ENCODE assay signal across 8 mouse cellular contexts in the genomic region with DNA sequence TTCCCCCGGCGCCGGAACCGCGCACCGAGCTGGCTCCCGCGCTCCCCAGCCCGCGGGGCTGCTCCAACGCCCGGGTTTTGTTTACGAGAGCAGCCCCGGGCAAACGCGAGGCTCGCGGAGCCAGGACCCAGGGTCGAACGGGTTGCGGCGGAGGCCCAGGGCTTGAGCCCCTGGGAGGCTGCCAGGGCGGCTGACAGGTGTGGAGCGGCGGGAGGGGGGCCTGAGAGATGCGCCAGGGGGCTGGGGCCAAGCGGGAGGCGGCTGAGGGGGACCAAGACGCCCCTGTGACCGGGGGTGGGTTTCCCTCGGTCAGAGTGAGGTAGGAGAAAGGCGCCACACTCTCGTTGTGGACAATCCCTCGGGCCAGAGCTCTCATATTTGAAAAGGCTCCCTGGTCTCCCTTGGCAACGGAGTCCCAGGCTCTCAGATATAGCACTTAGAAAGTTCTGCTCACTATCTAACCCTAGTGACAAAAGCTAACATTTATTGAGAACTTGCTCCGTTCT. TPM values are rescaled to one million over a fixed set of nuclear protein-coding genes. Genes with fewer than 3 reads are reported as not detected.
DNase-seq lines count a peak whose midpoint lies in the region; ATAC-seq and TF ChIP-seq lines count a peak whose summit lies in the region.

No protein-coding gene starts in this region.

- H3K9me3 ChIP-seq in kidney, embryonic 15.5 days (replicated peaks), result no peaks in the 10 kb centered on the region
- H3K9me3 ChIP-seq in ES-E14 (ENCODE audit: control insufficient read depth, insufficient read depth, low read depth, low read length), result no peaks in the 10 kb centered on the region
- no peaks in the 10 kb centered on the region for H3K9me3 ChIP-seq in forebrain, postnatal 0 days (ENCODE audit: low read length)
- no peaks in the 10 kb centered on the region for H3K9me3 ChIP-seq in limb, embryonic 10.5 days (replicated peaks)
- no peaks in the 10 kb centered on the region for H3K9me3 ChIP-seq in neural tube, embryonic 12.5 days

- TF ChIP-seq CTCF in forebrain, postnatal 0 days (IDR thresholded peaks at IDR 0.05; ENCODE audit: low read depth), result 0 out of 2 replicates have a peak, but pooled peaks have one; percentile 18

- under 1% methylated on average over 36 of the region's 36 CpGs for WGBS in kidney, embryonic 15.5 days
- 2% methylated on average over 36 of the region's 36 CpGs for WGBS in forebrain, postnatal 0 days
- WGBS in limb, embryonic 10.5 days, result under 1% methylated on average over 36 of the region's 36 CpGs
- WGBS in neural tube, embryonic 12.5 days, result under 1% methylated on average over 36 of the region's 36 CpGs

- H3K27me3 ChIP-seq in kidney, embryonic 15.5 days, result peaks cover 70% of the 10 kb centered on the region
- H3K27me3 ChIP-seq in forebrain, postnatal 0 days (ENCODE audit: insufficient read depth, low read length), result no peaks in the 10 kb centered on the region; the same call in 1 of the 2 replicates
- peaks cover 72% of the 10 kb centered on the region for H3K27me3 ChIP-seq in limb, embryonic 10.5 days (ENCODE audit: low read depth, poor library complexity, severe bottlenecking)
- peaks cover 39% of the 10 kb centered on the region for H3K27me3 ChIP-seq in neural tube, embryonic 12.5 days (replicated peaks)

- H3K9ac ChIP-seq in kidney, embryonic 15.5 days, result peak overlapping the region; percentile 66
- peak overlapping the region; percentile 69 for H3K9ac ChIP-seq in ES-E14 (ENCODE audit: insufficient read depth, low read depth, low read length, poor library complexity, severe bottlenecking)
- peak overlapping the region; percentile 92 for H3K9ac ChIP-seq in forebrain, postnatal 0 days
- H3K9ac ChIP-seq in neural tube, embryonic 12.5 days, result peak overlapping the region; percentile 82

- no peak for DNase-seq in kidney, adult 11 months
- DNase-seq in ES-E14 (ENCODE audit: low read depth, low spot score), result no peak
- DNase-seq in cerebellum, adult 18-20 months, result peak; percentile 44 to 61
- peak; percentile 60 for DNase-seq in forebrain, postnatal 0 days
- DNase-seq in limb, embryonic 10.5 days (ENCODE audit: low spot score), result no peak
- DNase-seq in thymus, postnatal 25 days, result no peak

- H3K4me3 ChIP-seq in kidney, embryonic 15.5 days (replicated peaks), result peak overlapping the region; percentile 79
- peak overlapping the region; percentile 77 to 85 for H3K4me3 ChIP-seq in ES-E14 (ENCODE audit: insufficient read depth in 1 of 2, low read depth in 1 of 2, low read length in 2 of 2, poor library complexity in 1 of 2, severe bottlenecking in 1 of 2)
- peak overlapping the region; percentile 93 for H3K4me3 ChIP-seq in forebrain, postnatal 0 days (ENCODE audit: low read depth, low read length)
- H3K4me3 ChIP-seq in limb, embryonic 10.5 days, result peak overlapping the region; percentile 79
- peak overlapping the region; percentile 78 for H3K4me3 ChIP-seq in neural tube, embryonic 12.5 days

- in situ Hi-C loops in ES-E14 (cut with MboI; ENCODE audit: low sequenced_read_pairs in 2 of 2, unreplicated experiment in 2 of 2), result no loop called here

- peak overlapping the region; percentile 97 for H3K4me2 ChIP-seq in kidney, embryonic 15.5 days
- H3K4me2 ChIP-seq in forebrain, postnatal 0 days (ENCODE audit: low read depth), result peak overlapping the region; percentile 83
- peak overlapping the region; percentile 93 for H3K4me2 ChIP-seq in neural tube, embryonic 12.5 days (replicated peaks)

- ATAC-seq in kidney, embryonic 15.5 days (replicated peaks; ENCODE audit: low FRiP score), result no peak
- peak; percentile 4 for ATAC-seq in forebrain, postnatal 0 days
- peak; percentile 35 for ATAC-seq in neural tube, embryonic 12.5 days (ENCODE audit: low FRiP score, low read depth)

- peaks cover 30% of the 10 kb centered on the region for H3K4me1 ChIP-seq in kidney, embryonic 15.5 days
- peaks cover 0 to 12% of the 10 kb centered on the region in 2 experiments; a peak in 1 of 4 replicates for H3K4me1 ChIP-seq in ES-E14 (ENCODE audit: control insufficient read depth in 2 of 2, insufficient read depth in 2 of 2, low read length in 2 of 2, poor library complexity in 1 of 2)
- peaks cover 7% of the 10 kb centered on the region; the same call in 1 of the 2 replicates for H3K4me1 ChIP-seq in forebrain, postnatal 0 days (ENCODE audit: insufficient read depth)
- peaks cover 38% of the 10 kb centered on the region for H3K4me1 ChIP-seq in limb, embryonic 10.5 days
- peaks cover 40% of the 10 kb centered on the region for H3K4me1 ChIP-seq in neural tube, embryonic 12.5 days

- no peaks in the 10 kb centered on the region for H3K36me3 ChIP-seq in kidney, embryonic 15.5 days
- no peaks in the 10 kb centered on the region for H3K36me3 ChIP-seq in ES-E14 (ENCODE audit: control insufficient read depth, insufficient read depth, low read length, poor library complexity, severe bottlenecking)
- no peaks in the 10 kb centered on the region for H3K36me3 ChIP-seq in forebrain, postnatal 0 days (ENCODE audit: insufficient read depth)
- H3K36me3 ChIP-seq in limb, embryonic 10.5 days, result no peaks in the 10 kb centered on the region
- H3K36me3 ChIP-seq in neural tube, embryonic 12.5 days, result no peaks in the 10 kb centered on the region

- H3K27ac ChIP-seq in kidney, embryonic 15.5 days, result no peak overlapping the region
- H3K27ac ChIP-seq in ES-E14 (ENCODE audit: insufficient read depth, low read depth, low read length, poor library complexity, severe bottlenecking), result no peak overlapping the region
- H3K27ac ChIP-seq in forebrain, postnatal 0 days (ENCODE audit: low read depth, low read length), result peak overlapping the region; percentile 91
- H3K27ac ChIP-seq in limb, embryonic 10.5 days, result peak overlapping the region; percentile 79
- peak overlapping the region; percentile 93 for H3K27ac ChIP-seq in neural tube, embryonic 12.5 days

TF ChIP-seq in ES-E14, 5 proteins besides CTCF, POLR2A, EP300 and RAD21:
- TF ChIP-seq CHD2 (IDR thresholded peaks at IDR 0.05; ENCODE audit: low read depth, low read length) (no peak), ZNF384 (IDR thresholded peaks at IDR 0.05; ENCODE audit: low read depth, low read length) (no peak), HCFC1 (IDR thresholded peaks at IDR 0.05; ENCODE audit: borderline replicate concordance, insufficient read depth, low read length) (no peak)

RNA-seq across cellular contexts. Expression of gene Plxnc1, which starts 0.6 kb away (rescaled TPM):
- polyA plus RNA-seq in kidney, embryonic 15.5 days (2015; fragmentation: Nextera tagmentation; extraction: Ambion mirVana), result 1.8 TPM in 2 replicates
- total RNA-seq in ES-E14 (2012; rRNA removed), result 1.1 and 1.6 TPM in 2 replicates
- 47.9 and 70.2 TPM in 2 replicates for total RNA-seq in forebrain, postnatal 0 days (2014; rRNA removed)
- 5.8 and 11.5 TPM in 2 replicates for polyA plus RNA-seq in forebrain, postnatal 0 days (2015; fragmentation: Nextera tagmentation; extraction: Ambion mirVana)
- 0.35 and 0.48 TPM in 2 replicates for polyA plus RNA-seq in limb, embryonic 10.5 days (2016; fragmentation: Nextera tagmentation; extraction: Ambion mirVana)
- 5.7 and 6.0 TPM in 2 replicates for polyA plus RNA-seq in neural tube, embryonic 12.5 days (2016; fragmentation: Nextera tagmentation; extraction: Ambion mirVana)

Comparison
In these comparisons a context has a peak if more than half of its experiments do, and no peak if none do; other contexts are left out.
1. H3K27ac ChIP-seq: peak in forebrain, postnatal 0 days (single experiment), limb, embryonic 10.5 days (single experiment) and neural tube, embryonic 12.5 days (single experiment); none in kidney, embryonic 15.5 days (single experiment) and ES-E14 (single experiment).
2. DNase-seq: peak in cerebellum, adult 18-20 months (2 of 2) and forebrain, postnatal 0 days (single experiment); none in kidney, adult 11 months (single experiment), ES-E14 (single experiment), limb, embryonic 10.5 days (single experiment) and thymus, postnatal 25 days (single experiment).
3. Peak in every context shown above with its lines, with median percentiles within 50 percentile points of each other: H3K4me2 ChIP-seq, H3K4me3 ChIP-seq and H3K9ac ChIP-seq.